Mouse (Mus musculus) megakaryocyte, embryonic 14.5 days (primary cell): ENCODE data around the gene Gm42957.

Source experiments
- FLI1 ChIP-seq: IDR thresholded peaks from 2 replicates; pipeline ENCODE4 v1.6.1; 2012; ENCODE audit warnings: low read length, inconsistent platforms, mixed read lengths
- GATA1 ChIP-seq: IDR thresholded peaks from 3 replicates; pipeline ENCODE4 v1.6.1; 2012; ENCODE audit warnings: mixed read lengths, low read length, inconsistent platforms, borderline replicate concordance

- TF ChIP-seq GATA1 (no peak), FLI1 (no peak)
Observed at GRCm38 (mm10) chr3:96701003-96701402, 65.7 kb downstream of the Gm42957 start.
